Mouse (Mus musculus): Measurements from ENCODE around the gene Olfr987.

DNA sequence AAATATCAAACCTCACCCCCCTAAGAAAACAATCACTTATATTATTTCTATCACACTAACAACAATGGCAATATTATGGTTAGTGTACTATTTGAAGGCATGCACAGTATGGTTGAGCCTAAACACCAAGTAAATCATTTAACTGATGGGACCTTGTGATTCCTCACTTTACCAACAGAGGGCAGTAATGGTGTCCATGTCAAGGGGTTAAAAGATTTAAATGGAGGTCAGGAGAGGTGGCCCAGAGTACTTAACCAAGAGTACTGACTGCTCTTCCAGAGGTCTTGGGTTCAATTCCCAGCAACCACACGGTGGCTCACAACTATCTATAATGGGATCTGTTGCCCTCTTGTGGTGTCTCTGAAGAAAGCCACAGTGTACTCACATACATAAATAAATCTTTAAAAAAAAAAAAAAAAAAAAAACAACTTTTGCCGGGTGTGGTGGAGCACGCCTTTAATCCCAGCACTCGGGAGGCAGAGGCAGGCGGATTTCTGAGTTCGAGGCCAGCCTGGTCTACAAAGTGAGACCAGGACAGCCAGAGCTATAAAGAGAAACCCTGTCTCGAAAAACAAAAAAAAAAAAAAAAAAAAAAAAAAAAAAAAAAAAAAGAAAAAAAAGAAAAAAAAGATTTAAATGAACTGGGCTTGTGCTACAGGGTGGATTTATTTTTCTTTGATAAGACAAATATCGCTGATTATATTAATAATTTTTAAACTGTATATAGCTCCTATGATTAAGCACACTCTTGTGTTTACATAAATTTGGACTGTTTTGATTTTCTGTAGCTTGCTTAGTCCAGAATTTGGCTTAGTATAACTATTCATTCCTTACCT is 55.3 kb downstream of the Olfr987 start:
- TF ChIP-seq CTCF (IDR thresholded peaks at IDR 0.05; ENCODE audit: extremely low read depth, insufficient read depth, insufficient read length, insufficient replicate concordance) (no peak), POLR2A (IDR thresholded peaks at IDR 0.05; ENCODE audit: low read depth, low read length) (no peak)
